Mouse (Mus musculus): ENCODE results near the gene Abca17. TPM values are rescaled to one million over a fixed set of nuclear protein-coding genes. Genes with fewer than 3 reads are reported as not detected.

Gene Abca17
- polyA plus RNA-seq, 1 experiment from 2014 or later = not detected

DNA sequence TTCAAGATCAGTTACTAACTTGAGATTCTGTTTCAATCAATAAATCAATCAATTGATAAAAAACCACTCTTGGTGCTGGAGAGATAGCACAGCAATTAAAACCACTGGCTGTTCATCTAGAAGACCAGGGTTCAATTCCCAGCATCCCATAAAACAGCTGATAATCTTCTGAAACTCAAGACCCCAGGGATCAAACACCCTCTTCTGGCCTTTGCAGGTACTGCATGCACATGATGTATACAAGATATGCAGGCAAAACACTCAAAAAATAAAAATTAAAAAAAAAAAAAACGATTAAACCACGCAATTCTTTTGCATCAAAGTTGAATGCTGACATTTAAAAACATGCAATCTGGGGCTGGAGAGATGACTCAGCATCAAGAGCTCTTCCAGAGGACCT, 102.2 kb downstream of the Abca17 start:
- Histone ChIP-seq H3K36me3 (ENCODE audit: control insufficient read depth, insufficient read depth, low read length) (peaks cover 31% of the 10 kb centered on the region), H3K4me3 (ENCODE audit: low read depth, low read length) (no peak overlapping the region), H3K9me3 (ENCODE audit: control insufficient read depth, low read length) (peaks cover 4% of the 10 kb centered on the region; the same call in 1 of the 2 replicates), H3K27ac (replicated peaks; ENCODE audit: low read depth, low read length) (no peak overlapping the region), H3K27me3 (ENCODE audit: control insufficient read depth, insufficient read depth, low read length) (no peaks in the 10 kb centered on the region), H3K4me1 (ENCODE audit: control insufficient read depth, insufficient read depth, low read length) (peaks cover 7% of the 10 kb centered on the region), H3K4me2 (ENCODE audit: low read depth, severe bottlenecking) (no peak overlapping the region), H3K9ac (ENCODE audit: low read length) (no peak overlapping the region)
- DNase-seq (ENCODE audit: low spot score) = no peak
- WGBS = 96% methylated on average over 2 of the region's 2 CpGs
- ATAC-seq (ENCODE audit: insufficient number of reproducible peaks, low FRiP score, low TSS enrichment, low read depth) = no peak

DNA sequence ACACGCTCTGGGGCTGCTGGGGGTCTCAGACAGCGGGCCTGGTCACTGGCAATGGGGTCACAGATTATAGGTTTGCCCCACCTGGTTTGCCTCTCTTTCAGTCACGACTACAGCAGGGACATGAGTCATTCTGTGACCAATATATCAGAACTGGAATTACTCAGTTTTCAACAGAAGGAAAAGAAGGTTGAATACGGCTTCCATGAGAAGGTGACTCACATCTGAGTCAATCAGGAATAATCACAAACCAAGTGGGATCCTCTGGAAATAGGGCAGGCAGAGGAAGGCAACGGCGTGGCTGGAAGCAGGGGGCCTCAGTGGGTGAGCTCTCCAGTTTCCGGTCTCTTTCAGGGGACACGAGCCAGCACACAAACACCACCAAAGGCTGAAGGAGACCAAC, 106.8 kb downstream of the Abca17 start:
- no peak for DNase-seq (ENCODE audit: low spot score)
- ATAC-seq (ENCODE audit: insufficient number of reproducible peaks, low FRiP score, low TSS enrichment, low read depth) = no peak
- Histone ChIP-seq H3K4me3 (ENCODE audit: low read depth, low read length) (no peak overlapping the region), H3K9ac (ENCODE audit: low read length) (no peak overlapping the region), H3K36me3 (ENCODE audit: control insufficient read depth, insufficient read depth, low read length) (peaks cover 62% of the 10 kb centered on the region), H3K9me3 (ENCODE audit: control insufficient read depth, low read length) (peaks cover 4% of the 10 kb centered on the region; the same call in 1 of the 2 replicates), H3K27me3 (ENCODE audit: control insufficient read depth, insufficient read depth, low read length) (no peaks in the 10 kb centered on the region), H3K4me1 (ENCODE audit: control insufficient read depth, insufficient read depth, low read length) (no peaks in the 10 kb centered on the region), H3K4me2 (ENCODE audit: low read depth, severe bottlenecking) (no peak overlapping the region), H3K27ac (replicated peaks; ENCODE audit: low read depth, low read length) (no peak overlapping the region)
- WGBS = 98% methylated on average over 8 of the region's 8 CpGs

DNA sequence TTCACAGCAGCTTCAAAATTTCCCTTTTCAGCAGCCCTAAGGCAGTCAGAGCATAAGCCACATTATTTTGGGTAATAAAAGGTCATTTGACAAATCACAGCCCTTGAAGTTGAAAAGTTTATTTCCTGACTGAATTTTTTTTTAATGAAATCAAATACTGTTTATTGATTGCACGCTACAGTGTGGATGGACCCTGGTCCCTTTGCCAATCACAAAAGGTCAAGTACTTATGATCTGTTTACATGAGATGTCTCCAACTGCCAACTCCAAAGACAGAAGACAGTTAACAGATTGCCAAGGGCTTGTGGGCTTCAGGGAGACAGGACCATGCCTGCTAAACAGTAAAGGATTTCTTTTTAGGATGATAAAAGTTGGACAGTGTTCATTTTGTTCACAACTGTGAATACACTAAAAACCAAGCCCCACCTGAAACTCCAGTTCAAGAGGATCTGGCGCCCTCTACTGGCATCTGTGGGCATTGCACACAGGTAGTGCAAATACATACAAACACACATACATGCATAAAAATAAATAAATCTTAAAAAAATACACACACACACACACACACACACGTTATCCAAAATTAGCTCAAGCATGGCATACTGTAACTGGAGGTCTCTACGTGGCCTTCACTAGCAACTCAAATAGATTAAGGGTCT, 107.4 kb downstream of the Abca17 start:
- peaks cover 60% of the 10 kb centered on the region for H3K36me3 ChIP-seq (ENCODE audit: control insufficient read depth, insufficient read depth, low read length)
- H3K4me1 ChIP-seq (ENCODE audit: control insufficient read depth, insufficient read depth, low read length) = no peaks in the 10 kb centered on the region
- no peak overlapping the region for H3K4me3 ChIP-seq (ENCODE audit: low read depth, low read length)
- no peak overlapping the region for H3K4me2 ChIP-seq (ENCODE audit: low read depth, severe bottlenecking)
- H3K27ac ChIP-seq (replicated peaks; ENCODE audit: low read depth, low read length) = no peak overlapping the region
- H3K9me3 ChIP-seq (ENCODE audit: control insufficient read depth, low read length) = peaks cover 4% of the 10 kb centered on the region; the same call in 1 of the 2 replicates
- peak; percentile 73 for DNase-seq (ENCODE audit: low spot score)
- no peak for ATAC-seq (ENCODE audit: insufficient number of reproducible peaks, low FRiP score, low TSS enrichment, low read depth)
- WGBS = 87% methylated on average over 4 of the region's 4 CpGs
- H3K27me3 ChIP-seq (ENCODE audit: control insufficient read depth, insufficient read depth, low read length) = no peaks in the 10 kb centered on the region
- H3K9ac ChIP-seq (ENCODE audit: low read length) = no peak overlapping the region

DNA sequence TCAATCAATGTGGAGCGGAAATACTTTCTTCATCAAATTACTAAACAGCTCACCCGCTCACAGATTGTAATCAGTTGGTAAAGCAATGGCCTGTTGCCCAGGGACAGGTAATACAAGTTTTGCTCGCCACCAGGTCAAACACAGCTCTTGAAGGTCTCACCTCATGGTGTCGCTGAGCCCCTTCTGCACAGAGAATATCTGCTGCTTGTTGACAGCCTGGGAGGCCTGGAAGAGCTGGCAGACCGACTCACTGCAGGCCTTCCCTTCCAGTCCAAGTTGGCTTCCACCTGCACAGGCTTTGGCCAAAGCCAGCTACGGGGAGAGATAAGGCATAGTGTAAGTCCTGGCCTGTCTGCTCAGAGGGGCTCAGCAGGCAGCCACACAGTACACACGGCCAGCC, 113.9 kb downstream of the Abca17 start:
- no peak for ATAC-seq (ENCODE audit: insufficient number of reproducible peaks, low FRiP score, low TSS enrichment, low read depth)
- H3K36me3 ChIP-seq (ENCODE audit: control insufficient read depth, insufficient read depth, low read length) = peaks cover 62% of the 10 kb centered on the region
- WGBS = 92% methylated on average over 7 of the region's 7 CpGs

DNA sequence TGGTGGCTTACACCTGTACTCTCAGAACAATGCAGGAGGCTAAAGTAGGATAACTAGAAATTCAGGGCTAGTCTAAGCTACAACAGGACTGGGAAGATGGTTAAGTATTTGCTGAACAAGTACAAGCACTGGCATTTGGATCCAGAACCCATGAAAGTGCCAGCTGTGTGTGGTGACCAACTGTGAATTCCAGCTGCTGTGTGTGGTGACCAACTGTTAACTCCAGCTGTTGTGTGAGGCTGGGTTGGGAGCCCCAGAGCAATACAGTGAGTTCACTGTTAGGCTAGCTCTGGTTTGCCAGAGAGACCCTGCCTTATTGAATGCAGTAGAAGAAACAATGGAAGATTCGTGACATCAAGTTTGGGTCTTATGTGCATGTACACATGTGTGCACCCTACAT, 114.4 kb downstream of the Abca17 start:
- ATAC-seq (ENCODE audit: insufficient number of reproducible peaks, low FRiP score, low TSS enrichment, low read depth) = no peak
- 100% methylated on average over 1 of the region's 1 CpGs for WGBS

More for the DNA sequence above, 113.9 kb downstream of the Abca17 start:
- H3K9ac ChIP-seq (ENCODE audit: low read length) = no peak overlapping the region
- no peaks in the 10 kb centered on the region for H3K27me3 ChIP-seq (ENCODE audit: control insufficient read depth, insufficient read depth, low read length)
- H3K4me3 ChIP-seq (ENCODE audit: low read depth, low read length) = no peak overlapping the region
- no peak overlapping the region for H3K27ac ChIP-seq (replicated peaks; ENCODE audit: low read depth, low read length)
- no peak for DNase-seq (ENCODE audit: low spot score)
- H3K9me3 ChIP-seq (ENCODE audit: control insufficient read depth, low read length) = no peaks in the 10 kb centered on the region
- H3K4me1 ChIP-seq (ENCODE audit: control insufficient read depth, insufficient read depth, low read length) = no peaks in the 10 kb centered on the region
- no peak overlapping the region for H3K4me2 ChIP-seq (ENCODE audit: low read depth, severe bottlenecking)

DNA sequence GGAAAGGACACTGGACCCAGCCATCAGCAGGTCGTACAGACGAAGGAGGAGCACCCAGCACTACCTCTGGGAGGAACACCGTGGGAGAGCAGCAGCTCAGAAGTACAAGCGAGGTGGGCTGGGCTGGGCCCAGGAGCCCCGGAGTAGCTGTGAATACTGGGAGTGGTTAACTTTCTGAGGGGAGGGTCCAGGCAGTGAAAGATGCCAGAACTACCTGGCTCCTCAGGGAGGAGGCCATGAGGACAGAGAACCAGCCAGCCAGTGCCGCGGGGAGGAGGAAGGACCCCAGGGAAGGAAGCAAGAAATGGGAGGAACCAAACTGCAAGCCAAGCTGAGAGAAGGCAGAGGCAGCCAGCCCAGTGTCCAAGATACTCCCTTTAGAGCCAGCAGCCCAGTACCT, 122.9 kb downstream of the Abca17 start:
- no peaks in the 10 kb centered on the region for H3K4me1 ChIP-seq (ENCODE audit: control insufficient read depth, insufficient read depth, low read length)
- DNase-seq (ENCODE audit: low spot score) = no peak
- H3K27me3 ChIP-seq (ENCODE audit: control insufficient read depth, insufficient read depth, low read length) = no peaks in the 10 kb centered on the region
- no peaks in the 10 kb centered on the region for H3K9me3 ChIP-seq (ENCODE audit: control insufficient read depth, low read length)
- H3K27ac ChIP-seq (replicated peaks; ENCODE audit: low read depth, low read length) = no peak overlapping the region
- WGBS = 83% methylated on average over 7 of the region's 7 CpGs
- no peak overlapping the region for H3K4me3 ChIP-seq (ENCODE audit: low read depth, low read length)
- no peak overlapping the region for H3K4me2 ChIP-seq (ENCODE audit: low read depth, severe bottlenecking)
- no peak for ATAC-seq (ENCODE audit: insufficient number of reproducible peaks, low FRiP score, low TSS enrichment, low read depth)
- no peak overlapping the region for H3K9ac ChIP-seq (ENCODE audit: low read length)
- peaks cover 58% of the 10 kb centered on the region for H3K36me3 ChIP-seq (ENCODE audit: control insufficient read depth, insufficient read depth, low read length)

More for the DNA sequence above, 114.4 kb downstream of the Abca17 start:
- DNase-seq (ENCODE audit: low spot score) = no peak
- no peaks in the 10 kb centered on the region for H3K9me3 ChIP-seq (ENCODE audit: control insufficient read depth, low read length)
- H3K36me3 ChIP-seq (ENCODE audit: control insufficient read depth, insufficient read depth, low read length) = peaks cover 62% of the 10 kb centered on the region
- H3K4me3 ChIP-seq (ENCODE audit: low read depth, low read length) = no peak overlapping the region
- H3K27me3 ChIP-seq (ENCODE audit: control insufficient read depth, insufficient read depth, low read length) = no peaks in the 10 kb centered on the region
- H3K4me2 ChIP-seq (ENCODE audit: low read depth, severe bottlenecking) = no peak overlapping the region
- no peak overlapping the region for H3K9ac ChIP-seq (ENCODE audit: low read length)
- H3K27ac ChIP-seq (replicated peaks; ENCODE audit: low read depth, low read length) = no peak overlapping the region
- no peaks in the 10 kb centered on the region for H3K4me1 ChIP-seq (ENCODE audit: control insufficient read depth, insufficient read depth, low read length)

DNA sequence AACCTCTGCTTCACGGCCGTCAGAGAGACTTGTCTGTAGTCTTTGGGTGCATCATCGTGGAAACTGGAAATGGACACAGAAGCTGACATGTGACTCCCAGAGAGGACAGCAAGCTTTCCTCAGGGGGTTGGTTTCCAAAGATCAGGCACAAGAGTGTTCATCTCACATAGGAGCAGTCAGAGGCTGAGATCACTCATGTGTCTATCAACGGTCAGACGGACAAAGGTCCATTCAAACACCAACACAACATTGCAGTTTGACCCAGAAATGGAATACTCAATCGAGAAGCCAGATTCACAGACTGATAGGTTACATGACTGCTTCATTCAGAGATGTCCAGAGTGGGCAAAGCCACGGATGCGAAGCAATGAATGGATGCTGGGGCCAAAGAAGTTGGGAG, 124.1 kb downstream of the Abca17 start:
- no peak overlapping the region for H3K9ac ChIP-seq (ENCODE audit: low read length)
- DNase-seq (ENCODE audit: low spot score) = no peak
- H3K4me2 ChIP-seq (ENCODE audit: low read depth, severe bottlenecking) = no peak overlapping the region
- no peak for ATAC-seq (ENCODE audit: insufficient number of reproducible peaks, low FRiP score, low TSS enrichment, low read depth)
- no peak overlapping the region for H3K4me3 ChIP-seq (ENCODE audit: low read depth, low read length)
- no peaks in the 10 kb centered on the region for H3K9me3 ChIP-seq (ENCODE audit: control insufficient read depth, low read length)
- H3K27ac ChIP-seq (replicated peaks; ENCODE audit: low read depth, low read length) = no peak overlapping the region
- H3K4me1 ChIP-seq (ENCODE audit: control insufficient read depth, insufficient read depth, low read length) = no peaks in the 10 kb centered on the region
- no peaks in the 10 kb centered on the region for H3K27me3 ChIP-seq (ENCODE audit: control insufficient read depth, insufficient read depth, low read length)
- WGBS = 94% methylated on average over 8 of the region's 8 CpGs
- H3K36me3 ChIP-seq (ENCODE audit: control insufficient read depth, insufficient read depth, low read length) = peaks cover 55% of the 10 kb centered on the region

DNA sequence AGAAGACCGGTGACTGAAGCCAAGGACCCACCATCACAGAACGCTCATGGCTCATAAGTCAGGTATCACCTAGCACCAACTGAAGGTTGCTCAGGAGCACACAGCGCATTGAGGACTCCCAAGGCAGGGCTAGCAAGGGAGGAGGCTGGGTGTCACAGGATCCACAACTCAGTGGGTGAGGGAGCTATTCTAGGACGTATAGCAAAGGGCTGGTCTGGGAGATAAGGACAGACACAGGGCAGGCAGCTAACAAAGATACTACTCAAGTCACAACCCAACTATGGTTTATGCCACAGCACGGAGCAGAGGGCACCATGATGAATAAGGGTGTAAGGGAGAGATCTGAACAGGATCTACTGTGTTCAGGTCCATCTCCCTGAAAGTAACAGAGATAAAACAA, 125.0 kb downstream of the Abca17 start:
- Histone ChIP-seq H3K4me1 (ENCODE audit: control insufficient read depth, insufficient read depth, low read length) (no peaks in the 10 kb centered on the region; the same call in 1 of the 2 replicates), H3K4me3 (ENCODE audit: low read depth, low read length) (no peak overlapping the region), H3K27me3 (ENCODE audit: control insufficient read depth, insufficient read depth, low read length) (no peaks in the 10 kb centered on the region), H3K9me3 (ENCODE audit: control insufficient read depth, low read length) (no peaks in the 10 kb centered on the region), H3K27ac (replicated peaks; ENCODE audit: low read depth, low read length) (no peak overlapping the region), H3K9ac (ENCODE audit: low read length) (no peak overlapping the region), H3K4me2 (ENCODE audit: low read depth, severe bottlenecking) (no peak overlapping the region), H3K36me3 (ENCODE audit: control insufficient read depth, insufficient read depth, low read length) (peaks cover 49% of the 10 kb centered on the region)
- ATAC-seq (ENCODE audit: insufficient number of reproducible peaks, low FRiP score, low TSS enrichment, low read depth) (no peak), DNase-seq (ENCODE audit: low spot score) (no peak)
- WGBS = 97% methylated on average over 5 of the region's 5 CpGs

DNA sequence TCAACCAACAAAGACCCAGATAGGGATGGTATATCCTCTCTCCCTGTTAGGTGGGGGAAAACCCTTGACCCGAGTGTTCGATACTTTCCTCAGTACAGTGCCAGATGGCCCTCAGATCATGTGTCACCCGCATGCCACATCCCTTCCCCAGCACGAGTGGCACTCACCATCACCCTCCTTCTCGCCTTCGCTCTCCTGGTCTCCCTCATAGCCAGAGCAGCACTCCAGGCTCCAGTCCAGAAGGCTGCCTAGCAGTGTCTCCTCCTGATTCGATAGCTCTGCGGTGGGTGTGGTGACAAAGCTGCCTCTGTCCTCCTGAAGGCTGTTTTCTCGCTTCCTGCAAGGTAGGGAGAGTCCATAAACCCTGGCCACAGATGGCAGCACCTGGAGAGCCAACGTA, 126.1 kb downstream of the Abca17 start:
- Histone ChIP-seq H3K4me1 (ENCODE audit: control insufficient read depth, insufficient read depth, low read length) (peaks cover 3% of the 10 kb centered on the region), H3K9ac (ENCODE audit: low read length) (no peak overlapping the region), H3K9me3 (ENCODE audit: control insufficient read depth, low read length) (no peaks in the 10 kb centered on the region), H3K4me2 (ENCODE audit: low read depth, severe bottlenecking) (no peak overlapping the region), H3K36me3 (ENCODE audit: control insufficient read depth, insufficient read depth, low read length) (peaks cover 41% of the 10 kb centered on the region), H3K4me3 (ENCODE audit: low read depth, low read length) (no peak overlapping the region), H3K27me3 (ENCODE audit: control insufficient read depth, insufficient read depth, low read length) (no peaks in the 10 kb centered on the region), H3K27ac (replicated peaks; ENCODE audit: low read depth, low read length) (no peak overlapping the region)
- ATAC-seq (ENCODE audit: insufficient number of reproducible peaks, low FRiP score, low TSS enrichment, low read depth) (no peak), DNase-seq (ENCODE audit: low spot score) (no peak)
- WGBS = 86% methylated on average over 10 of the region's 10 CpGs
